Mouse (Mus musculus) heart, embryonic 15.5 days (tissue): ENCODE measurements around the gene Ddx5. TPM values are rescaled to one million over a fixed set of nuclear protein-coding genes. Genes with fewer than 3 reads are reported as not detected.
A peak's percentile ranks its signal among the peaks of the same experiment; 100 is the strongest.
"Not testable (repeated sequence)": the region's sequence is repeated elsewhere in the genome, so short reads cannot be mapped to it uniquely, and the experiment has no call there.

ENCODE experiments used
- ATAC-seq: fragments of 200-750 bp; cut with Nextera tagmentation; replicated peaks from 2 replicates; pipeline ENCODE4 v1.8.0; 2017; ENCODE audit warnings: low read depth, moderate TSS enrichment; ENCODE audit not compliant: insufficient number of reproducible peaks, insufficient read depth, low FRiP score
- H3K27ac ChIP-seq: fragments of 300-500 bp; sonication (generic); 2 replicates; pipeline ENCODE4 v1.5.1; 2015; ENCODE audit warnings: mild to moderate bottlenecking, inconsistent platforms
- H3K27me3 ChIP-seq: fragments of 300-500 bp; sonication (generic); 2 replicates; pipeline ENCODE4 v1.6.1; 2015; ENCODE audit warnings: inconsistent platforms
- H3K36me3 ChIP-seq: fragments of 300-500 bp; sonication (generic); 2 replicates; pipeline ENCODE4 v1.6.1; 2015; ENCODE audit warnings: mild to moderate bottlenecking, inconsistent platforms
- H3K4me1 ChIP-seq: fragments of 300-500 bp; sonication (generic); replicated peaks from 2 replicates; pipeline ENCODE4 v1.6.1; 2015; ENCODE audit warnings: inconsistent platforms
- H3K4me2 ChIP-seq: fragments of 300-500 bp; sonication (generic); 2 replicates; pipeline ENCODE4 v1.6.1; 2015; ENCODE audit warnings: inconsistent platforms, mild to moderate bottlenecking, moderate library complexity
- H3K4me3 ChIP-seq: fragments of 300-500 bp; sonication (generic); 2 replicates; pipeline ENCODE4 v1.5.1; 2015; ENCODE audit warnings: mild to moderate bottlenecking, inconsistent platforms
- H3K9ac ChIP-seq: fragments of 300-500 bp; sonication (generic); 2 replicates; pipeline ENCODE4 v1.6.1; 2015; ENCODE audit warnings: mild to moderate bottlenecking, inconsistent platforms
- H3K9me3 ChIP-seq: fragments of 300-500 bp; sonication (generic); replicated peaks from 2 replicates; pipeline ENCODE4 v1.6.1; 2016; ENCODE audit warnings: inconsistent platforms
- WGBS: fragments of 180-500 bp; shearing (Covaris S2); methylation state at CpG from one replicate; pipeline ENCODE4 v1.1.7; 2015; ENCODE audit warnings: mixed read lengths; 5-methylcytosine and 5-hydroxymethylcytosine counted together
- polyA plus RNA-seq: library from polyadenylated mRNA; unstranded; fragments of >200 nt; fragmentation: Nextera tagmentation; extraction: Ambion mirVana; gene quantifications from 2 replicates; pipeline ENCODE4 v1.2.1, GENCODE M21; 2015

Gene Ddx5
- polyA plus RNA-seq, 1 experiment from 2014 or later, result 192 TPM

- ATAC-seq, result peak; percentile 81
- under 1% methylated on average over 66 of the region's 79 CpGs for WGBS
- H3K36me3 ChIP-seq, result peaks cover 41% of the 10 kb centered on the region
Measured at GRCm38 (mm10) chr11:106788026-106788774, 785 bp downstream of the Ddx5 start.

GRCm38 (mm10) chr11:106787131-106788025 is 1.6 kb downstream of the Ddx5 start:
- Histone ChIP-seq H3K9me3 (no peaks in the 10 kb centered on the region), H3K9ac (peak overlapping the region; percentile 99), H3K36me3 (peaks cover 41% of the 10 kb centered on the region), H3K4me3 (peak overlapping the region; percentile 87), H3K27ac (peak overlapping the region; percentile 100), H3K4me2 (peak overlapping the region; percentile 60), H3K27me3 (no peaks in the 10 kb centered on the region), H3K4me1 (peaks cover 21% of the 10 kb centered on the region)
- peak; percentile 29 for ATAC-seq
- WGBS, result under 1% methylated on average over 64 of the region's 65 CpGs

More at GRCm38 (mm10) chr11:106788026-106788774, 785 bp downstream of the Ddx5 start:
- H3K27me3 ChIP-seq, result no peaks in the 10 kb centered on the region
- H3K9ac ChIP-seq, result peak overlapping the region; percentile 99
- H3K4me1 ChIP-seq, result peaks cover 21% of the 10 kb centered on the region
- H3K4me2 ChIP-seq, result peak overlapping the region; percentile 73
- no peaks in the 10 kb centered on the region for H3K9me3 ChIP-seq
- peak overlapping the region; percentile 100 for H3K27ac ChIP-seq
- peak overlapping the region; percentile 87 for H3K4me3 ChIP-seq

GRCm38 (mm10) chr11:106785043-106785442 is 3.9 kb downstream of the Ddx5 start:
- H3K4me2 ChIP-seq, result no peak overlapping the region; the same call in 1 of the 2 replicates

GRCm38 (mm10) chr11:106784476-106784875 is 4.5 kb downstream of the Ddx5 start:
- peaks cover 22% of the 10 kb centered on the region for H3K4me1 ChIP-seq
- H3K9me3 ChIP-seq, result no peaks in the 10 kb centered on the region
- no peaks in the 10 kb centered on the region for H3K27me3 ChIP-seq
- no peak overlapping the region for H3K9ac ChIP-seq
- WGBS, result 81% methylated on average over 2 of the region's 2 CpGs
- ATAC-seq, result no peak
- no peak overlapping the region for H3K4me2 ChIP-seq
- H3K27ac ChIP-seq, result no peak overlapping the region
- no peak overlapping the region for H3K4me3 ChIP-seq
- H3K36me3 ChIP-seq, result peaks cover 59% of the 10 kb centered on the region

More at GRCm38 (mm10) chr11:106785043-106785442, 3.9 kb downstream of the Ddx5 start:
- no peaks in the 10 kb centered on the region for H3K9me3 ChIP-seq
- peaks cover 20% of the 10 kb centered on the region for H3K4me1 ChIP-seq
- peaks cover 58% of the 10 kb centered on the region for H3K36me3 ChIP-seq
- WGBS, result 68% methylated on average over 1 of the region's 1 CpGs
- no peak overlapping the region for H3K4me3 ChIP-seq
- no peak overlapping the region for H3K9ac ChIP-seq
- H3K27ac ChIP-seq, result no peak overlapping the region
- H3K27me3 ChIP-seq, result no peaks in the 10 kb centered on the region
- no peak for ATAC-seq

- H3K36me3 ChIP-seq, result peaks cover 59% of the 10 kb centered on the region
Measured at GRCm38 (mm10) chr11:106782841-106783764, 5.9 kb downstream of the Ddx5 start.

GRCm38 (mm10) chr11:106782271-106782670 is 6.7 kb downstream of the Ddx5 start:
- H3K4me2 ChIP-seq, H3K27ac ChIP-seq, H3K9me3 ChIP-seq, H3K9ac ChIP-seq, ATAC-seq, H3K27me3 ChIP-seq, H3K4me3 ChIP-seq: not testable (repeated sequence)
- Histone ChIP-seq H3K4me1 (peaks cover 25% of the 10 kb centered on the region), H3K36me3 (peaks cover 59% of the 10 kb centered on the region)
- 84% methylated on average over 7 of the region's 7 CpGs for WGBS

More at GRCm38 (mm10) chr11:106782841-106783764, 5.9 kb downstream of the Ddx5 start:
- H3K27me3 ChIP-seq, result no peaks in the 10 kb centered on the region
- no peak for ATAC-seq
- H3K9me3 ChIP-seq, result no peaks in the 10 kb centered on the region
- no peak overlapping the region for H3K9ac ChIP-seq
- H3K4me1 ChIP-seq, result peaks cover 22% of the 10 kb centered on the region
- H3K27ac ChIP-seq, result no peak overlapping the region
- 75% methylated on average over 9 of the region's 9 CpGs for WGBS
- no peak overlapping the region for H3K4me2 ChIP-seq
- H3K4me3 ChIP-seq, result no peak overlapping the region

- H3K9ac ChIP-seq, result no peak overlapping the region
- peaks cover 16% of the 10 kb centered on the region for H3K4me1 ChIP-seq
- H3K27me3 ChIP-seq, result no peaks in the 10 kb centered on the region
- 79% methylated on average over 6 of the region's 6 CpGs for WGBS
- H3K9me3 ChIP-seq, result no peaks in the 10 kb centered on the region
- ATAC-seq, result no peak
- H3K4me2 ChIP-seq, result no peak overlapping the region
- H3K4me3 ChIP-seq, result no peak overlapping the region
- no peak overlapping the region; the same call in 1 of the 2 replicates for H3K27ac ChIP-seq
- H3K36me3 ChIP-seq, result peaks cover 61% of the 10 kb centered on the region
Measured at GRCm38 (mm10) chr11:106780590-106781220, 8.3 kb downstream of the Ddx5 start.

GRCm38 (mm10) chr11:106780089-106780425 is 8.9 kb downstream of the Ddx5 start:
- H3K27me3 ChIP-seq, result no peaks in the 10 kb centered on the region
- peak overlapping the region; percentile 80 for H3K4me3 ChIP-seq
- H3K36me3 ChIP-seq, result peaks cover 59% of the 10 kb centered on the region
- ATAC-seq, result no peak
- H3K4me1 ChIP-seq, result peaks cover 10% of the 10 kb centered on the region; the same call in 1 of the 2 replicates
- no peaks in the 10 kb centered on the region for H3K9me3 ChIP-seq
- 65% methylated on average over 4 of the region's 4 CpGs for WGBS
- peak overlapping the region; percentile 97 for H3K27ac ChIP-seq
- peak overlapping the region; percentile 80; the same call in 1 of the 2 replicates for H3K4me2 ChIP-seq
- H3K9ac ChIP-seq, result 0 out of 2 replicates have a peak overlapping the region, but pooled peaks have one; percentile 29

GRCm38 (mm10) chr11:106779388-106780088 is 9.4 kb downstream of the Ddx5 start, which contains the start of gene Polg2:
Gene Polg2 (minus strand): TSS chr11:106779537.
- no peaks in the 10 kb centered on the region for H3K9me3 ChIP-seq
- H3K4me1 ChIP-seq, result peaks cover 10% of the 10 kb centered on the region; the same call in 1 of the 2 replicates
- peak; percentile 98 for ATAC-seq
- H3K27me3 ChIP-seq, result no peaks in the 10 kb centered on the region
- H3K4me2 ChIP-seq, result peak within 1 kb of the TSS; percentile 80
- H3K36me3 ChIP-seq, result peaks cover 59% of the 10 kb centered on the region
- WGBS, result 2% methylated on average over 30 of the region's 30 CpGs
- peak within 1 kb of the TSS; percentile 87 for H3K9ac ChIP-seq
- peak within 1 kb of the TSS; percentile 97 for H3K27ac ChIP-seq
- peak within 1 kb of the TSS; percentile 80 for H3K4me3 ChIP-seq
